Comparison of ENCODE assay signal across 15 mouse cellular contexts in the genomic region with DNA sequence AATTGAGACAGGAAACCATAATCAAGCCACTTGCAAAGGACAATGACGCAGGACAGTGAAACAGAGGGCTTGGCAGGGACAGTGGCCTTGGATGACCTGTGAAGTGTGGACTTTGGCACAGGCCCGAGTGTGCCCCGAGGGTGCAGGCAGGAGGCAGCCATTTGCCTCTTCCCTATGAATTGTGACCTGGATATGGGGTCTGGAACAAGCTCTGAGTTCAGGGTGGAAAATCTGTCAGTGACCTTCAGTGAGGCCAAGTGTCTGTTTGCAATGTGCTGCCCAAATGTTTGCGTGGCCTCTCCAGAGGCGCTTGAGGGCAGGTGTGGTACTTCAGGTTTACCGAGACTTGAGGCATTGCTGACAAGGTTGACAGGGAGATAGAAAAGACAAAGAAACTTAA. TPM values are rescaled to one million over a fixed set of nuclear protein-coding genes. Genes with fewer than 3 reads are reported as not detected.
DNase-seq lines count a peak whose midpoint lies in the region; ATAC-seq and TF ChIP-seq lines count a peak whose summit lies in the region.
"Had no signal": no experiment of that assay in that cellular context is flagged by ENCODE, and none has a peak within 500 bp of the region (broad histone marks: within the 10 kb centered on the region; RNA-seq: fewer than 3 reads in every experiment).

No protein-coding gene starts in this region.

- no peaks in the 10 kb centered on the region for H3K36me3 ChIP-seq in liver, adult 2 months (ENCODE audit: control insufficient read depth, insufficient read depth, low read length)
- no peaks in the 10 kb centered on the region for H3K36me3 ChIP-seq in liver, embryonic 12.5 days
- no peaks in the 10 kb centered on the region for H3K36me3 ChIP-seq in lung, embryonic 15.5 days
- H3K36me3 ChIP-seq: embryonic facial prominence, embryonic 12.5 days; heart, embryonic 15.5 days; limb, embryonic 12.5 days had no signal

- TF ChIP-seq POLR2A in liver, adult 2 months (IDR thresholded peaks at IDR 0.05; ENCODE audit: extremely low read depth, insufficient read depth, low read length): no peak

- peak; percentile 38; the same call in 1 of the 2 replicates for TF ChIP-seq CTCF in liver, adult 2 months (IDR thresholded peaks at IDR 0.05; ENCODE audit: low read depth, low read length)

- H3K79me2 ChIP-seq in liver, adult 2 months (ENCODE audit: control insufficient read depth, insufficient read depth, low read length): no peaks in the 10 kb centered on the region

- no peak overlapping the region for H3K4me3 ChIP-seq in liver, adult 2 months (ENCODE audit: insufficient read depth, low read depth, low read length)
- H3K4me3 ChIP-seq in liver, embryonic 12.5 days: no peak overlapping the region
- H3K4me3 ChIP-seq in lung, embryonic 15.5 days: no peak overlapping the region
- H3K4me3 ChIP-seq: embryonic facial prominence, embryonic 12.5 days; heart, embryonic 15.5 days; limb, embryonic 12.5 days had no signal

- H3K4me1 ChIP-seq in liver, adult 2 months (ENCODE audit: control insufficient read depth, insufficient read depth, low read length): peaks cover 11% of the 10 kb centered on the region; the same call in 1 of the 2 replicates
- peaks cover 4% of the 10 kb centered on the region; the same call in 1 of the 2 replicates for H3K4me1 ChIP-seq in liver, embryonic 12.5 days
- peaks cover 48% of the 10 kb centered on the region for H3K4me1 ChIP-seq in lung, embryonic 15.5 days

- DNase-seq in adrenal gland, adult (ENCODE audit: inconsistent age in 2 of 2, low spot score in 1 of 2): peak; percentile 77 to 88
- DNase-seq in adrenal gland, postnatal 4 days (ENCODE audit: low spot score in 2 of 2): no peak
- DNase-seq in liver, adult 2 months (ENCODE audit: extremely low read depth, low read depth, low spot score): peak; percentile 97
- DNase-seq in adrenal gland, postnatal 25 days: peak; percentile 61
- DNase-seq in MN1 (ENCODE audit: low spot score): no peak
- no peak for DNase-seq in embryo, embryonic 9.5 days (ENCODE audit: extremely low spot score)
- DNase-seq: cerebellum, adult 2 months; layer of hippocampus, adult 9-11 months had no signal

- no peak overlapping the region for H3K4me2 ChIP-seq in liver, embryonic 12.5 days
- H3K4me2 ChIP-seq in lung, embryonic 15.5 days: no peak overlapping the region
- H3K4me2 ChIP-seq: embryonic facial prominence, embryonic 12.5 days; heart, embryonic 15.5 days; limb, embryonic 12.5 days had no signal

- no peak overlapping the region for H3K9ac ChIP-seq in liver, adult 2 months (ENCODE audit: low read depth, low read length)
- no peak overlapping the region for H3K9ac ChIP-seq in liver, embryonic 12.5 days
- H3K9ac ChIP-seq in lung, embryonic 15.5 days: no peak overlapping the region
- H3K9ac ChIP-seq: embryonic facial prominence, embryonic 12.5 days; heart, embryonic 15.5 days; limb, embryonic 12.5 days had no signal

- H3K27ac ChIP-seq in liver, adult 2 months (replicated peaks; ENCODE audit: insufficient read depth, low read depth, low read length): no peak overlapping the region; the same call in 1 of the 2 replicates
- H3K27ac ChIP-seq in liver, embryonic 12.5 days: no peak overlapping the region
- H3K27ac ChIP-seq in lung, embryonic 15.5 days: peak overlapping the region; percentile 22
- H3K27ac ChIP-seq: embryonic facial prominence, embryonic 12.5 days; heart, embryonic 15.5 days; hindbrain, postnatal 0 days; limb, embryonic 12.5 days had no signal

- H3K9me3 ChIP-seq in liver, embryonic 12.5 days (replicated peaks): no peaks in the 10 kb centered on the region
- no peaks in the 10 kb centered on the region for H3K9me3 ChIP-seq in lung, embryonic 15.5 days
- H3K9me3 ChIP-seq: embryonic facial prominence, embryonic 12.5 days; heart, embryonic 15.5 days; limb, embryonic 12.5 days had no signal

- ATAC-seq in liver, embryonic 12.5 days: no peak
- ATAC-seq in lung, embryonic 15.5 days (ENCODE audit: borderline replicate concordance, extremely low read depth, low FRiP score, low TSS enrichment): no peak
- ATAC-seq: forebrain, embryonic 14.5 days; hindbrain, postnatal 0 days had no signal

- WGBS in liver, adult 2 months: 14% methylated on average over 6 of the region's 6 CpGs
- 74% methylated on average over 6 of the region's 6 CpGs for WGBS in liver, embryonic 12.5 days (ENCODE audit: insufficient replicate concordance)
- WGBS in lung, embryonic 15.5 days: 39% methylated on average over 6 of the region's 6 CpGs

- no peaks in the 10 kb centered on the region for H3K27me3 ChIP-seq in liver, adult 2 months (ENCODE audit: control insufficient read depth, insufficient read depth, low read length)
- H3K27me3 ChIP-seq in liver, embryonic 12.5 days (replicated peaks): no peaks in the 10 kb centered on the region; the same call in 1 of the 2 replicates
- no peaks in the 10 kb centered on the region for H3K27me3 ChIP-seq in lung, embryonic 15.5 days
- H3K27me3 ChIP-seq: embryonic facial prominence, embryonic 12.5 days; heart, embryonic 15.5 days; limb, embryonic 12.5 days had no signal

RNA-seq across cellular contexts. Expression of gene Sik1, which starts 6.5 kb away (rescaled TPM):
- total RNA-seq in adrenal gland, postnatal 4 days (2021): 10 to 100 TPM; 27.1 to 28.0 TPM
- 2.7 and 6.6 TPM in 2 replicates for total RNA-seq in liver, adult 2 months (2014; rRNA removed)
- 8.0 and 10.5 TPM in 2 replicates for polyA plus RNA-seq in liver, adult 2 months (2012; rRNA removed)
- polyA plus RNA-seq in liver, embryonic 12.5 days (2016; fragmentation: Nextera tagmentation; extraction: Ambion mirVana): 5.9 and 7.0 TPM in 2 replicates
- 16.0 and 28.2 TPM in 2 replicates for total RNA-seq in adrenal gland, postnatal 25 days (2021)
- 32.7 and 35.4 TPM in 2 replicates for polyA plus RNA-seq in lung, embryonic 15.5 days (2015; fragmentation: Nextera tagmentation; extraction: Ambion mirVana)

Comparison
In these comparisons a context has a peak if more than half of its experiments do, and no peak if none do; other contexts are left out.
1. DNase-seq: peak in adrenal gland, adult (2 of 2), liver, adult 2 months (single experiment) and adrenal gland, postnatal 25 days (single experiment); none in adrenal gland, postnatal 4 days (0 of 2), MN1 (single experiment) and embryo, embryonic 9.5 days (single experiment).